Mouse (Mus musculus) left cerebral cortex, postnatal 25 days (tissue): ENCODE results near the gene Iars2. TPM values are rescaled to one million over a fixed set of nuclear protein-coding genes. Genes with fewer than 3 reads are reported as not detected.

Source experiments
- DNase-seq, 2 experiments: peaks; one replicate each; pipeline ENCODE4 v3.0.0; 2022; ENCODE audit warnings: low spot score in 2 of 2, mixed read lengths in 1 of 2
- intact Hi-C: fragments of 180-260 bp; cut with DNase I; formaldehyde crosslinking; loops from one replicate; pipeline ENCODE4 v1.15.1; 2025
- microRNA-seq, 2 experiments: library from miRNA; unstranded; fragments of <30 nt; microRNA quantifications; one replicate each; pipeline ENCODE4 v1.2.0; 2022
- total RNA-seq, 2 experiments: library from RNA; stranded (reverse); gene quantifications; 2 replicates each; pipeline ENCODE4 v1.2.3; 2021

Gene Iars2
- total RNA-seq, 2 experiments from 2014 or later: 29.8 to 31.4 TPM

DNA sequence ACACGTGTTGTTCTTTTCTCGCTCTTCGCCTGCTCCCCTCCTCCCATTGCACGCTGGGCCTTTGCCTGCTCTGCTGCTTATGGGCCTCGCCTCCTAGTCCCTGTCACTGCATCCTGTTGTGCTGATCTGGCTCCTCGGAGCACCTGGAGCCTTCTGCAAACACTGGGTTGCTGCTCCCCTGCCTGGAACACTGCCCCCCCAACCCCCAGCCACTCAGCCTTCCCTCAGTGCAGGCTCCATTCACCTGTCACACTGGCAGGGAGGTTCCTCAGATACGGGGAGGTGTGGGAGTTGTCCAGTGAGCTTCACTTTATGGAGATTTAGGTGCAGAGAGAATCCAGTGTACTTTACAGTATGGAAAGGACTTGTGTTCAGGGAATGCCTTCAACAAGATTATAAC is 83.7 kb downstream of the Iars2 start:
- no peak for DNase-seq
- intact Hi-C loops: no loop called here

DNA sequence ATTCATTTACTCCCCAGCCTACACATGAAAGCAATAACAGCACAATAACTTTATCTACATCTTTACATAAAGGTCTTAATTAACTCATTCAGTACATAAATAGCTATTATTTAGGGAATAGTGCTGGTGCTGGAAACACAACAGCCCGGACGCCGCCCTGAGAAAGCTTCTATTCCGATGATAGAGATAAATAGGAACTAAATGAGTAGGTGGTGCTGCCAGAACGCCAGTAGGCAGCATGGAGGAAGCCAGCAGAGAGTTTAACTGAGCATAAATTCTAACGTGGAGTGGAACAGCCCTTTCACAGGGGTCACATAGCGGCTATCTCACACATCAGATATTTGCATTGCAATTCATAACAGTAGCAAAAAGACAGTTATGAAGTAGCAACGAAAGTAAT is 86.2 kb downstream of the Iars2 start:
- intact Hi-C loops: no loop called here

DNA sequence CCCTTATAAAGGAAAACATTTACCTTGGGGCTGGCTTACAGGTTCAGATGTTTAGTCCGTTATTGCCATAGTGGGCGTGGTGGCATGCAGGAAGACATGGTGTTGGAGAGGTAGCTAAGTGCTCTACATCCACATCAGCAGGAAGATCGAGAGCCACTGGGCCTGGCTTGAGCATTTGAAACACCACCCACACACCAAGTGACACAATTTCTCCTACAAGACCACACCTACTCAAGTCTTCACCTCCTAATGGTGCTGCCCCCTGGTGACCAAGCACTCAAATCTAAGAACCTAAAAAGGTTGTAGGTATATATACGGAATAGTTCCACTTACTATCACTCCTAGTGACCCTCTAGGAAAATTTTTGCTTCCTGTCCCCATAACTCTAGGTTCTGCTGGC is 92.7 kb downstream of the Iars2 start:
- no peak for DNase-seq
- intact Hi-C loops: no loop called here

More for the DNA sequence above, 86.2 kb downstream of the Iars2 start:
- DNase-seq: no peak

DNA sequence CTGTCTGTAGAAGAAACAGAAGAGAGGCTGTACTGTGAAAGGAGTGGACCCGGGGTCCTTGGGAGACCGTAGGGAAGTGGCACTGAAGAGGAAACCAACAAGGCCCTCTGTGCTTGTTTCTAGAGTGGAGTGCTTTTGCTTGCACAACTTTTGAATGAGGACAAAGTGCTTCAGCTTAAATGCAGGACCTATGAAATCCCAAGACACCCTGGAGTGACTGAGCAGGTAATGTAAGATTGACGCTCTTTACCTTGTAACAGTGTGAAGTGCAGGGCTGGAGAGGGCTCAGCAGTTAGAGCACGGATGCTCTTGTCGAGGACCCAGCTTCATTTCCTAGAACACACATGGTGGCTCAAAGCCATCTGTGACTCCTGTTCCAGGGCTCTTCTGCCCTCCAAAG is 93.4 kb downstream of the Iars2 start:
- DNase-seq: no peak
- intact Hi-C loops: no loop called here

Small RNAs within 50 kb of the gene (microRNA-seq; reads per million reads assigned to microRNA genes)
- gene Mir194-1 (0.25 to 0.34 reads per million in 2 experiments), gene Mir215 (0 reads per million in 2 experiments), gene Mir664 (204 to 212 reads per million in 2 experiments)

Other genes with a start within 250 kb of the Iars2 start
- 10 to 100 TPM; 71.6 to 74.2 TPM for gene Rab3gap2, start 125.3 kb downstream of the Iars2 start, total RNA-seq
- gene Bpnt1, start 2.8 kb upstream of the Iars2 start, total RNA-seq: 10 to 100 TPM; 70.3 to 76.6 TPM
- 10 to 100 TPM; 68.5 to 69.0 TPM for gene Eprs, start 33.6 kb upstream of the Iars2 start, total RNA-seq
- 10 to 100 TPM; 10.4 to 10.5 TPM for gene Slc30a10, start 125.5 kb upstream of the Iars2 start, total RNA-seq